Mouse (Mus musculus): Measurements from ENCODE around the gene Them7. TPM values are rescaled to one million over a fixed set of nuclear protein-coding genes. Genes with fewer than 3 reads are reported as not detected.

Gene Them7
- polyA plus RNA-seq, 1 experiment from 2014 or later, result 0.17 TPM

DNA sequence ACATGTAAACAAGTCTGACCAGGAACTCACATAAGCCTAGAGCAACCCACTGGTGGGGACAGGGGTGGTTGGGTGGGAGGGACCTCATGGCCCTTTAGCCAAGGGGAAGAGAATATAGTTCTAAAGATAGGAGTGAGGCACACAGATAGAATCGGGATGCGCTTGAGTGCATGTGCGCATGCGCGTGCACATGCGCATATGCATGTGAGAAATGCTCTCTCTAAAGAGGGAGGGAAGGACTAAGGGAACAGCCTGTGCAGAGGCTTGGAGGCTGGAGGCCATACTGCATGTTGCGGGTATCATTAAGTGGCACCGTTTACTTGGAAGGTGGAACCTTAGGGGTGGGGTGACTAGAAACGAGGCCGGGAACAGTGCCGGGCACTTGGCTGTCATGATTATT lies 37.2 kb downstream of the Them7 start:
- no peak for ATAC-seq (ENCODE audit: insufficient number of reproducible peaks, insufficient read depth, low FRiP score, low TSS enrichment)
- no peak overlapping the region for H3K27ac ChIP-seq
- H3K4me1 ChIP-seq, result no peaks in the 10 kb centered on the region
- H3K4me2 ChIP-seq (replicated peaks), result no peak overlapping the region
- H3K36me3 ChIP-seq, result no peaks in the 10 kb centered on the region
- H3K27me3 ChIP-seq, result no peaks in the 10 kb centered on the region; the same call in 1 of the 2 replicates
- no peaks in the 10 kb centered on the region for H3K9me3 ChIP-seq
- no peak overlapping the region for H3K4me3 ChIP-seq
- 86% methylated on average over 11 of the region's 11 CpGs for WGBS
- H3K9ac ChIP-seq, result no peak overlapping the region

GRCm38 (mm10) chr2:105263219-105263618 lies 39.1 kb downstream of the Them7 start:
- Histone ChIP-seq H3K27ac (no peak overlapping the region), H3K4me3 (no peak overlapping the region), H3K9me3 (no peaks in the 10 kb centered on the region), H3K4me1 (no peaks in the 10 kb centered on the region), H3K9ac (no peak overlapping the region), H3K36me3 (no peaks in the 10 kb centered on the region), H3K4me2 (replicated peaks) (no peak overlapping the region), H3K27me3 (no peaks in the 10 kb centered on the region; the same call in 1 of the 2 replicates)
- WGBS, result 24% methylated on average over 2 of the region's 2 CpGs
- no peak for ATAC-seq (ENCODE audit: insufficient number of reproducible peaks, insufficient read depth, low FRiP score, low TSS enrichment)

GRCm38 (mm10) chr2:105282407-105283077 lies 58.4 kb downstream of the Them7 start:
- no peaks in the 10 kb centered on the region for H3K4me1 ChIP-seq
- no peak overlapping the region for H3K27ac ChIP-seq
- H3K4me2 ChIP-seq (replicated peaks), result no peak overlapping the region
- H3K9ac ChIP-seq, result no peak overlapping the region
- ATAC-seq (ENCODE audit: insufficient number of reproducible peaks, insufficient read depth, low FRiP score, low TSS enrichment), result no peak
- no peak overlapping the region for H3K4me3 ChIP-seq
- no peaks in the 10 kb centered on the region for H3K9me3 ChIP-seq
- 43% methylated on average over 6 of the region's 6 CpGs for WGBS
- no peaks in the 10 kb centered on the region for H3K27me3 ChIP-seq
- no peaks in the 10 kb centered on the region for H3K36me3 ChIP-seq

DNA sequence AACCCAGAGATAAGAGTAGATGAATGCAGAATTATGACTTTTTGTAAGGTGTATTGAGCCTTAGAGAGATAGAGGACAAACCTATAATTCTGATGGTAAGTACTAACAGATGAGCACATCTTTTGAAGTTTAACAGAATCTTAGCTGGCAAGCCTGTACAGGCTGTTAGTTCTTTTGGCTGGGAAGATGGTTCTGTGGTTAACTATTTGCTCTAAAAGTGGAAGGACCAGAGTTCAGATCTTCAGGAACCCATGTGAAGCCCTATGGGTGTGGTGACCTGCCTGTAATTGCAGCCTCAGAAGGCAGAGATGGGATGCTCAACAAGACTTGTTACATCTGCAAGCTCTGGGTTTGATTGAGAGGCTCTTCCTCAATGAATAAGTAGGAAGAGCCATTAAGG lies 59.7 kb downstream of the Them7 start:
- no peak for ATAC-seq (ENCODE audit: insufficient number of reproducible peaks, insufficient read depth, low FRiP score, low TSS enrichment)
- Histone ChIP-seq H3K9me3 (no peaks in the 10 kb centered on the region), H3K36me3 (no peaks in the 10 kb centered on the region), H3K4me2 (replicated peaks) (no peak overlapping the region), H3K9ac (no peak overlapping the region), H3K27ac (no peak overlapping the region), H3K4me3 (no peak overlapping the region), H3K4me1 (no peaks in the 10 kb centered on the region), H3K27me3 (no peaks in the 10 kb centered on the region)

- H3K9me3 ChIP-seq, result no peaks in the 10 kb centered on the region
- 73% methylated on average over 4 of the region's 4 CpGs for WGBS
- H3K4me1 ChIP-seq, result no peaks in the 10 kb centered on the region
- H3K9ac ChIP-seq, result no peak overlapping the region
- H3K27me3 ChIP-seq, result no peaks in the 10 kb centered on the region
- no peak overlapping the region for H3K27ac ChIP-seq
- H3K4me2 ChIP-seq (replicated peaks), result no peak overlapping the region
- no peaks in the 10 kb centered on the region for H3K36me3 ChIP-seq
- no peak overlapping the region for H3K4me3 ChIP-seq
- no peak for ATAC-seq (ENCODE audit: insufficient number of reproducible peaks, insufficient read depth, low FRiP score, low TSS enrichment)
Observed at GRCm38 (mm10) chr2:105284855-105285254, 60.7 kb downstream of the Them7 start.

GRCm38 (mm10) chr2:105295823-105296222 lies 71.7 kb downstream of the Them7 start:
- 57% methylated on average over 1 of the region's 1 CpGs for WGBS
- Histone ChIP-seq H3K36me3 (no peaks in the 10 kb centered on the region), H3K4me3 (no peak overlapping the region), H3K4me1 (no peaks in the 10 kb centered on the region), H3K4me2 (replicated peaks) (no peak overlapping the region), H3K9me3 (no peaks in the 10 kb centered on the region), H3K27me3 (0 out of 2 replicates have a peak, but pooled peaks cover 3% of the 10 kb centered on the region), H3K9ac (no peak overlapping the region), H3K27ac (no peak overlapping the region)
- no peak for ATAC-seq (ENCODE audit: insufficient number of reproducible peaks, insufficient read depth, low FRiP score, low TSS enrichment)

DNA sequence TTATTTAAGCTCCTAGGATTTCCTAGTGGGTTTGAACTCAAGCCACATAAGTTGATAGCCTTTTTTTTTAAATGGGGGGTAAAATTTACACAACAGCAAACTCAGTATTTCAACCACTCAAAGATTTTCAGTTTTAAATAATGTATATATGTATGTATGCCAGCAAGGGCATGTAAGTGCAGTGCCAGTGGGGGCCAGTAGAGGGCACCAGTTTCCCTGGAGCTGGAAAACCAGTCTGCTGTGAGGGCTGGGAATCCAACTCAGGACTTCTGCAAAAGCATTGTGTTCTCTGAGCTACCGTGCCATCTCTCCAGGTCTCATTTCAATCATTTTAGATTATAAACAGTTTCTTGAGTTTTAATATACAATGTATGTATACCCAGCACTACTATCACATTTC lies 74.8 kb downstream of the Them7 start:
- ATAC-seq (ENCODE audit: insufficient number of reproducible peaks, insufficient read depth, low FRiP score, low TSS enrichment), result no peak
- Histone ChIP-seq H3K4me1 (0 out of 2 replicates have a peak, but pooled peaks cover 2% of the 10 kb centered on the region), H3K36me3 (no peaks in the 10 kb centered on the region), H3K9ac (no peak overlapping the region), H3K4me2 (replicated peaks) (no peak overlapping the region), H3K27me3 (peaks cover 5% of the 10 kb centered on the region; the same call in 1 of the 2 replicates), H3K9me3 (no peaks in the 10 kb centered on the region), H3K27ac (no peak overlapping the region), H3K4me3 (no peak overlapping the region)
- 96% methylated on average over 1 of the region's 1 CpGs for WGBS

DNA sequence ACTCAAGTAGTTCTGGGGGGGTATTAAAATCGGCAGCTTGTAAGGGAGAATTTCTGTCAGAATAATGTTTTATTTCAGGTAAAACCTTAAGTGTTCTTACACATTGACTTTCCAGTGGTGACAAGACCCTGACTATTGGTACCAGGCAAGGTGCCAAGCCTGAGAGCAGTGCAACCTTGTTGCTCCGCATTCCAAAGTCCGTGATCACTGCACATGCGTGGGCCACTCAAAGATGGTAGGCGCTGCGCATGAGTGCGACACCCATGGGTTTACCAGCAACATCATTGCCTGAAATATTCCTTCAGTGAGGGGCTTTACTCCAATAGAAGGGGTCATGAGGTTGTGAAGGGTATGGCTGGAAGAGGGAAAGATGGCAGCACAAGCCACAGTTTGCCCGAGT lies 77.0 kb downstream of the Them7 start:
- no peak overlapping the region for H3K4me2 ChIP-seq (replicated peaks)
- ATAC-seq (ENCODE audit: insufficient number of reproducible peaks, insufficient read depth, low FRiP score, low TSS enrichment), result no peak
- 83% methylated on average over 8 of the region's 8 CpGs for WGBS

GRCm38 (mm10) chr2:105301531-105301930 lies 77.4 kb downstream of the Them7 start:
- H3K4me3 ChIP-seq, result no peak overlapping the region
- WGBS, result 37% methylated on average over 10 of the region's 10 CpGs
- H3K36me3 ChIP-seq, result no peaks in the 10 kb centered on the region
- H3K9ac ChIP-seq, result no peak overlapping the region
- peaks cover 5% of the 10 kb centered on the region; the same call in 1 of the 2 replicates for H3K27me3 ChIP-seq
- H3K9me3 ChIP-seq, result no peaks in the 10 kb centered on the region
- no peak overlapping the region for H3K4me2 ChIP-seq (replicated peaks)
- no peak overlapping the region for H3K27ac ChIP-seq
- 0 out of 2 replicates have a peak, but pooled peaks cover 2% of the 10 kb centered on the region for H3K4me1 ChIP-seq
- no peak for ATAC-seq (ENCODE audit: insufficient number of reproducible peaks, insufficient read depth, low FRiP score, low TSS enrichment)

More for the DNA sequence above, 77.0 kb downstream of the Them7 start:
- Histone ChIP-seq H3K4me3 (no peak overlapping the region), H3K9me3 (no peaks in the 10 kb centered on the region), H3K9ac (no peak overlapping the region), H3K27ac (no peak overlapping the region), H3K27me3 (peaks cover 5% of the 10 kb centered on the region; the same call in 1 of the 2 replicates), H3K36me3 (no peaks in the 10 kb centered on the region), H3K4me1 (0 out of 2 replicates have a peak, but pooled peaks cover 2% of the 10 kb centered on the region)

GRCm38 (mm10) chr2:105303962-105304514 lies 79.9 kb downstream of the Them7 start:
- H3K4me2 ChIP-seq (replicated peaks), result no peak overlapping the region
- no peak overlapping the region for H3K4me3 ChIP-seq
- 0 out of 2 replicates have a peak, but pooled peaks cover 2% of the 10 kb centered on the region for H3K4me1 ChIP-seq
- no peaks in the 10 kb centered on the region for H3K9me3 ChIP-seq
- WGBS, result 60% methylated on average over 6 of the region's 6 CpGs
- no peaks in the 10 kb centered on the region for H3K36me3 ChIP-seq
- no peak overlapping the region for H3K27ac ChIP-seq
- H3K27me3 ChIP-seq, result peaks cover 7% of the 10 kb centered on the region
- no peak overlapping the region for H3K9ac ChIP-seq
- ATAC-seq (ENCODE audit: insufficient number of reproducible peaks, insufficient read depth, low FRiP score, low TSS enrichment), result no peak

DNA sequence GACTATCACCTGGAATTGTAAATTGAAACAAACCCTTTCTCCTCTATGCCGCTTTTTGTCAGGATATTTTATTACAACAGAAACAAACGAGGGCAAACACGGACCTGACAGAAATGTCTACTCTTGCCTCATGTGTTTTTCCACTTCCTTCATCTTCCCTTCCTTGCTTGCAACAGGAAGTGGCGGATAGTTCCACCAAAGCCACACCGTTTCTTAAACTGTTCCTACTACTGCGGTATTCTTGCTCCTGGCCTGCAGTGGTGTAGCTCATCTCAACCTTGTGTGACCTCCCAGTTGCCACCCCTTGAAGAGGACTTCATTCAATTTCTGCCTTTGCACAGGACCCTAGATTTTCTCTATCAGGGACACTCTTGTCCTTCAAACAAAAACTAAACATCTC lies 81.8 kb downstream of the Them7 start:
- ATAC-seq (ENCODE audit: insufficient number of reproducible peaks, insufficient read depth, low FRiP score, low TSS enrichment), result no peak
- Histone ChIP-seq H3K4me3 (no peak overlapping the region), H3K27me3 (peaks cover 12% of the 10 kb centered on the region), H3K27ac (no peak overlapping the region), H3K9ac (no peak overlapping the region), H3K9me3 (no peaks in the 10 kb centered on the region), H3K4me1 (0 out of 2 replicates have a peak, but pooled peaks cover 2% of the 10 kb centered on the region), H3K36me3 (no peaks in the 10 kb centered on the region), H3K4me2 (replicated peaks) (no peak overlapping the region)
- 82% methylated on average over 6 of the region's 6 CpGs for WGBS

GRCm38 (mm10) chr2:105311414-105311813 lies 87.3 kb downstream of the Them7 start:
- H3K9me3 ChIP-seq, result no peaks in the 10 kb centered on the region
- no peaks in the 10 kb centered on the region for H3K36me3 ChIP-seq
- H3K27ac ChIP-seq, result no peak overlapping the region
- no peak for ATAC-seq (ENCODE audit: insufficient number of reproducible peaks, insufficient read depth, low FRiP score, low TSS enrichment)
- H3K27me3 ChIP-seq, result peaks cover 28% of the 10 kb centered on the region
- 0 out of 2 replicates have a peak, but pooled peaks cover 3% of the 10 kb centered on the region for H3K4me1 ChIP-seq
- WGBS, result 40% methylated on average over 13 of the region's 13 CpGs
- no peak overlapping the region for H3K9ac ChIP-seq
- H3K4me3 ChIP-seq, result no peak overlapping the region
- no peak overlapping the region for H3K4me2 ChIP-seq (replicated peaks)

Data from embryonic facial prominence, embryonic 12.5 days (tissue).